Mouse (Mus musculus) embryonic fibroblast, embryonic 13.5 days (primary cell): ENCODE data around the gene Fcgrt.
A peak's percentile ranks its signal among the peaks of the same experiment; 100 is the strongest.

Experiments used
- CTCF ChIP-seq: IDR thresholded peaks from 2 replicates; pipeline ENCODE4 v1.5.1; 2011; ENCODE audit warnings: mild to moderate bottlenecking, control low read depth, low read length, moderate library complexity, borderline replicate concordance; ENCODE audit not compliant: insufficient read depth
- POLR2A ChIP-seq: IDR thresholded peaks from 2 replicates; pipeline ENCODE4 v1.6.1; 2011; ENCODE audit warnings: low read depth, mild to moderate bottlenecking, control low read depth, low read length, moderate library complexity

- TF ChIP-seq POLR2A (peak; percentile 80), CTCF (no peak)
These were observed 41.3 kb downstream of the Fcgrt start, which contains the start of the genes Nosip and Prrg2 for GRCm38 (mm10) chr7:45062239-45062835.
